Mouse (Mus musculus): ENCODE measurements around the gene Dad1.

Dad1 gene

GRCm38 (mm10) chr14:54224064-54224417 lies 29.9 kb downstream of the Dad1 start:
- no peak for DNase-seq

DNA sequence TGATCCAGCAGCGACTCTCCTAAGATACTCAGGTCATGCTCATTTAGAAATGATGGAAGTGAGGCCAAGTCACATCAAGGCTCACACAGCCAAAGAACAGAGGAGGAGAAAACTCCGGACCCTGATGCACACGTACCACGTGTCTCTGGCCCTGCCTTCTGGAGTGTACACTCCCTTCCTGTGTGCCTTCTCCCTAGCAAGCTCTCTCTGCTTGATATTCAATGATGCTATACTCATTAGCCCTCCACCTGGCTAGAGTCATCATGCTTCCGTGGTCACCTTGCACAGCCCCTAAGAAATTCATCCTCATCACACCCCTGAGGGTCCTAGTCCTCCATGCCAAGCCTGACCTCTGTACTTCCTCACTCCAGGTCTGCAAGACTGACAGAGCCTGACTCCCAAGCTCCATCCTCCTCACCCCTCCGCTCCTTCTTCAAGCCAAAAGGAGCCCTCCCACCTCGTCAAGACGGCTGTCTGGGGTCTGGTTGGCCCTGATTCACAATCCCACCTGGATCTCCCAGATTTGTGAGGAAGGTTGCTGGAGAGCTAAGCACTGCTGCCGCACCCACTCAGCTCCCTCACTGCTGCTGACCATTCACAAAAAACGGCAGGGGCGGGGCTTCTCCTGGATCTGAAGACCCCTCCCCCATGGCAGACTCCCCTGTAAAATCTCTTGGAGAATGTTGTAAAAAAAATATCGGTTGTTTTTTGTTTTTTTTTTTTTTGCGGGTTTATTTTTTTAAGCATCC lies 30.4 kb downstream of the Dad1 start:
- DNase-seq: peak; percentile 55

DNA sequence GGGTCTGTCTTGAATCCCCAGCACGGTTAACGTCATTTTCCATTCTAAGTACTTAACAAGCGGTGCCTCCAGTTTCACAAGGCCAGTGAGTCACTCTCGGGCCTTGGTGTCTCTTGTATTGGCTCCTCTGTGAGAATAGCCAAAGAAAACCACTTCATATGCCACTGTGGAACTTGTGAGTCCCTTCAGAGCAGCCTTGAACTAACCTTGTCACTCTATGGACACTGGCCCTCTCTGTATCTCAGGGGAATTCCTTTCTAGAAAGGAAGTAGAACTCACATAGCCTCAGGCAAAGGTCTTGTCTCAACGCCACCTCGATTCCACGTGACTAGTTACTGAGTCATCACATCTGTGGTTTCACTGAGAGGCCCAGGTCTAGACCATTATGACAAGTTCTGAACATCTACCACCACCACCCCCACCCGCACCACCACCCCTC lies 31.6 kb downstream of the Dad1 start:
- peak; percentile 35 for DNase-seq

DNA sequence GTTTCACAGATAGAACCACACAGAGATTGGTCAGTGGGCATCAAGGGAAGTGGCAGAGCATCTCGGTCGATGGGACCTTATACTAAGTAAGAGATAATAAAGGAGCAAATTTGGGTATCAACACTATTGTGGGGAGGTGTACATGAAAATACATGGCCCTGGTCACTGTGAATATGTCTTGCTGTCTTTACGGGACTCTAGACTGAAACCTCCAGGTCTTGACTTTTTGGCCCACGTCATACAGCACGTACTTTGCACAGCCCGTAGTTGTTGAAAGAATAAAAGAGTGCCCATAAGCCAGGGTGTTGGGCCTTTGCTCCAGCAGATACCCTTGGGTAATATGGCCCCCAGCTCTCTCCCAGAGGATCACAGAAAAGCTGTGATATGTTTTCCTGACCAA lies 32.3 kb downstream of the Dad1 start:
- DNase-seq: no peak

DNA sequence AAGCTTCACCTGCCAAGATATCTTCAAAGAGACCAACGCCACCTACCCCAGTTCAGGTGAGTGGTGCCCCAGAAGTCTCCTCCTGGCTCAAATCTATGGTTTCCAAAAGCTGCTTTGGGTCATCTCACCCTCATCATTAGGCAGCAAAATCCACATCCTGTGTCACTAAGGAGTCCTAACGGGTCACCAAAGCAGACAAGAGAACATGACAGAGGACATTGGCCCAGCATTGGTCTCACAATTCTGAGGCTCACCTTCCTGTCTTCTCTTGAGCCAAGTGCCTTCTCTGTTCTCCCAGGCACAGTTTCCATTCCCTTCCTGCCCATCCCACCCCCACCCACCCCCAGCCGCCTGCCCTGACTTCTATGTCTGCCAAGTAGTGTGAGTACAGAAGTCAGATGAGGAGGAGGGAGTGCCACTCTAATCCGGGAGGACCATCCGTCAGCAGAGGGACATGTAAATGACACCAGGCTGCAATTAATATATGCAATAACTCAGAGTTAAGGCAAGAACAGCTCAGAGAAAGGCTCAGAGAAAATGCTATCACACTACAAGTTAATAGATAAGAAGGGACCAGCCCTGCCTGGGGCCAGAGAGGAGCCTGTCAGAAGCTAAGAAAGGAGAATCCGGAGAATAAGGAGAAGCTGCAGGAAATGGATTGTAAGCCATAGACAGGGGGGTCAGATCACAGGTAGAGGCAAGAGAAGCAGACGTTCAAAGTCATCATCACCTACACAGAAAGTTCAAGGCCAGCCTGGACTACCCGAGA lies 33.0 kb downstream of the Dad1 start:
- no peak for DNase-seq

DNA sequence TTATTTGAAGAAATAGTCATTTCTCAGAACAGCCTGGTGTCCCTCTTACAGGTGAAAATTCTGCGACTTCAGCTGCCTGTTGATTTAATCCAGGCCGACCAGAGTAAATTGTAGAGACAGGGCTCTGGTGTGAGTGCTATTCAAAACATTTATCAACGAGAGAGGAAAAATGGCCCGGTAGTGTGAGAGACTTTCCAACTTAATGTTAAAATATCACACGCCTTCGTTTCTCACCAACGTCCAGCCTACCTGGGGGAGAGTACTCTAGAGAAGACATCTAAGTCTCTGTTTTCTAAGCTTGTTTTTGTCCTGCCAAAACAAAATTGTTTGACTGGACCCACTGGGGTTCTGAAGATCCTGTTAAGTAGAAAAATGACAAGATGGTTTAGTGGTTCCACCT lies 34.1 kb downstream of the Dad1 start:
- DNase-seq: no peak

GRCm38 (mm10) chr14:54219256-54219655 lies 34.6 kb downstream of the Dad1 start:
- peak; percentile 50 for DNase-seq

- DNase-seq: no peak
These were observed 35.2 kb downstream of the Dad1 start for GRCm38 (mm10) chr14:54218721-54219120.

DNA sequence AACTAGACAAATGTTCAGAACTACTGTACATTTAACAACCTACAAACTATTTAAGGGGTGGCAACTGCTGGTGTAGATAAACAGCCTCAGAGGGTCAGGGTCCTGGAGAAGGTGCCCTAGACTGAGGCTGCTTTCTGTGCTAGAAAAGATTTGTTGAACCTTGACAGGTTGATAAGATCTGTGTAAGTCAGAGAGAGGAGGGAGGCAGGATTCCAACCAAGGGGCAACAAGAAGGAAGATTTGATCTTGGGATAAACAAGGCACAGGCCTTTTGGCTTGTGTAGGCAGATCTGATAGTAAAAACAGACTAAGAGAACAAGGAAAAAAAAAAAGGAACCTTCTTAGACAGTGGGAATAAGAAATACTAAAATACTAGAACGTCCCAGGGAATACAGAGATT lies 35.7 kb downstream of the Dad1 start:
- no peak for DNase-seq

DNA sequence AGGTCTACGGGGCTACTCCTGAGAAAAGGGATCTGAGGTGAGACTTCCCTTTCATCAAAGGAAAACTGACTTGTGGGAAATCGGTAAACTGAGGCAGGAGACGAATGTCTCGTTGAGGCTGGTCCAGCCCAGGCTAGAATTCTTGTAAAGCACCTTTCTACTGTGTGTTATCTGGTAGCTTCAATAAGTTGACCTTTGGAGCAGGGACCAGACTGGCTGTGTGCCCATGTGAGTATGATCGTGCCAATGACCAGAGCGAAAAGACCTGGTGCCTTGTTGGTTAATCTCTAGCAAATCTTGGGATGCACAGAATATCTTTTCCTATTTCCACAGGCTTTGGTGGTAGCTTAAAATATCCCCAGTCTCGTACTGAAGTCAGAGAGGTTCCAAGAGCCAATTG lies 37.8 kb downstream of the Dad1 start:
- no peak for DNase-seq

DNA sequence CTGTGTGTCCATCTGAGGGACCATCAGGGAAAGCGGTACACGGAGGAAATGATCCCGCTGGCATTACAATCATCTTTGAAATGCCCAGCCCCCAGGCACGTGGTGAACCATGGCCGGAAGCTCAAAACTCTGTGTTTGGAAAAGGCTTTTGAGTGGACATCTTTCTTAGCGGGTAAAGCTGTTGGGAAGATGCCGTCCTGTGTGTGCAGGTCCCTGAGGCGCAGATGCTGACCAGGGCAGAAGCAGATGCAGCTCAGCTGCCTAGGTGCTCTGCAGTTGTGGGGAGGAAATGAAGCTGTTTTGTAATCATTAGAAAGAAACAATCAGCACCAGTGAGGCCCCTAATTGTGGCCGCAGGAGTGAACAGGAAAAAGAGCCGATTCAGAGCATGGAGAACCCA lies 39.0 kb downstream of the Dad1 start:
- DNase-seq: no peak

GRCm38 (mm10) chr14:54214477-54214876 lies 39.4 kb downstream of the Dad1 start:
- DNase-seq: no peak

DNA sequence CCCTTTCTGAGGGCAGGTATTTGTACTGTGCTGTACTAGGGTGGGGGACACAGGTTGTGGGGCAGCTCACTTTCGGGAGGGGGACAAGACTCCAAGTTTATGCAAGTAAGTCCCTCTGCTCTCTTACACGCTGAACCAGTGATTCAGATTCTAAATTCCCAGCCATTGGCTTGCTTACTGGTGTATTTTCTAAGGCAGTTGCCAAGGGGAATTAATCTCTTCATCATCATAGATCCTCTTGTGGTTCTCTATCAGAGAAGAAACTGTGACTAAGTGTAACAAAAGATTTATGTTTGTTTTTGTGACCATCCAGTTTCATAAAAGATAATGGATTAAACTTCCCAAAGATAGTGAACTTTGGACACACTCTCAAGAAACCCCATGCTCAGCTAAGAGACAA lies 40.2 kb downstream of the Dad1 start:
- DNase-seq: no peak

DNA sequence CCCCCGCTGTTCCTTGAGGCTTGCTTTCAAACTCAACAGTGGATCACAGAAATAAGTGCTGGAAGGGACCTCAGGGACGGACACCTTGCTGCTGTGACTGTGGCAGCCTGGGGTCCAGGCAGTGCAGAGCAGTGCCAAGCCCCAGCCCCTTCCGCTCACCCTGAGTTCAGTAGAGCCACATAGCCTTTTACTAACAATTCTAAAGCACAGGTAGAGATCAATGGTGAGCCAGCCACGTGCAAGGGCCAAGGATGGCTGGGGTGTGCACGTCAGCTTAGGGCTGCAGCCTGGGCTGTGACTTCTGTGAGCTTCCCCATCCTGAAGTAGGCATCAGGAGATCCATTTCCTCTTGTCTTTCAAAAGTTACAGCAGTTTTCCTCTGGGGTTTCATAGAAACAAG lies 42.1 kb downstream of the Dad1 start:
- peak; percentile 33 for DNase-seq

DNA sequence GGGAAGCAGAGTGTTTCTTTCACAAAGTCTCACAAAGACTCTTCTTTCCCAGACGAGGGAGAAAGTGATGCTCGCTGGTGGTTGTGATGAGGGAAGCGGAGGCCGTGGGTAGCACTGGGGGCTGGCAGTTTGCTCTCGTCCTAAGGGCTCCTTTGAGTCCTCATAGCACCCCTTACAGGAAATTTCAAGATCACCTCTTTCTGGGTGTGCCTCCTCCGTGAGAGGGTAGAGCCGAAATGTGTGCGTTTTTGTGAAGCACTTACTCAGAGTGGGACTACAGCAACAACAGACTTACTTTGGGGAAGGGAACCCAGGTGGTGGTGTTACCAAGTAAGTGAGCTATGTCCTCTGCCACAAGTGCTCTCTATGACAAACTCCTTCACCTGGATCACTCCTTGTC lies 42.7 kb downstream of the Dad1 start:
- no peak for DNase-seq

DNA sequence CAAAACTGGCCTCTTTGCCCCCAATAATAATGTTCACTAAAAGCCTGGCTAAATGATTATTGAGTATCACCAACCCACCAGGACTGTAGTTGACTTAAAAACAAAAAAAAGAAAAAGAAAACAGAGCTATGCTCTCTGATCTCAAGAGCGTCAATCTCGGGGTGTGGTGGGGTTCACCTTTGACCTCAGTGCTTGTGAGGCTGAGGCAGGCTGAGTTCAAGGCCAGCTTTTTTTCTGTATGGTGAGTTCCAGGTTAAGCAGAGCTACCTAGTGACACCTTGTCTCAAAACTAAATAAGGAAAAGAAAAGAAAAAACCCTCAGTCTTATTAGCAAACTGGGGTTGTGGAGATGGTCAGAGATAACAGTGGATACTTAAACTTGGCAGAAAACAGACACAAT lies 43.5 kb downstream of the Dad1 start:
- DNase-seq: no peak

DNA sequence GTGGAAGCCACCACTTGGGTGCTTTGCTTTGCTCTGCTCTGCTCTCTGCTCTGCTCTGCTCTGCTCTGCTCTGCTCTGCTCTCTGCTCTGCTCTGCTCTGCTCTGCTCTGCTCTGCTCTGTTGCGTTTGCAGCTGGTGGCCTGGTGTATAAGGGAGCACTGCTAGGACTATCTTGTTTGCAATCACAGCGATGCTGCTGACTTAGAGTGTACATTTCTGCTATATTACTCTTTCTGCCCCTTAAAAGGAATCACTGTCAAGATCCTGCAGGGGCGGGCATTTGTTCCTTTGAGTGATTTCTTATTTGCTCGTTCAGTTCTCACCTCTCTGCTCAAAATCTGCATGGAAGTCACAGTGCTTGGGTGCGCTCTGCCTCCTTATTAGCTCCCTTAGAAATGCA lies 44.0 kb downstream of the Dad1 start:
- DNase-seq: peak; percentile 44

- no peak for DNase-seq
These were observed 45.2 kb downstream of the Dad1 start for GRCm38 (mm10) chr14:54208741-54209140.

- DNase-seq: no peak
These were observed 46.0 kb downstream of the Dad1 start for GRCm38 (mm10) chr14:54207924-54208323.

DNA sequence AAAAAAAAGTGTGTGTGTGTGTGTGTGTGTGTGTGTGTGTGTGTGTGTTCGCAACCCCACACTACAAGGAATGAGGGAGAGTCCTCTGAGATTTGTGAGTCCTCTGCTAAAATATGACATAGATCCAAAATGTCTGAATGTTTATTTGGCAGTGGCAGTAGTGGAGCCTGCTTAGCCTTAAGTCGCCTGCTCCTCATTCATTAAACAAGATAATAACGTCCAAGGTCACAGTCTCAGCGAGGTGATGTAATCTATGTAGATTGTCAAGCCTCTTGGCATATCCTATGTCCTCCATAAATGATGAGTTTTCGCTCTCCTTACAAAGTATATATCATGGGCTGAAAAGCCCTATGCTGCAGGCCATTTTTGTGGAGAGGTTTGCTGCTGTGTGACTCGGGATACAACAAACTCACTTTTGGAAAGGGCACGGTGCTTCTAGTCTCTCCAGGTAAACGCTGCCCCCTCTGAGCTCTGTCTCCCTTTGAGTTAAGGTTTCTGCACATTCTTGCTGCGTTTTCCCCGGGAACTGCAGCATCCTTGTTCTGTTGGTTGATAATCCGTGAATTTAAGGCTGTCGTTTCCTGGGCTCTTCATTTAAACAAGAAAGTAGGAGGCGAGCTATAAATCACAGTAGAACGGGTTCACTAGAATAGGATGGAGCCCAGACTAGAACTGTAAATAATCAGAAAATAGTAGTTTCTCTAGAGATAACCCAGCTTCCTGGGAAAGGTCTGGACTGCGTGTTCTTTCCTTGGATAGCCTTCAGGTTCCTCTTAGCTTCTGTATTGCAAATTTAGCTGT lies 47.0 kb downstream of the Dad1 start:
- DNase-seq: no peak

GRCm38 (mm10) chr14:54206309-54206708 lies 47.6 kb downstream of the Dad1 start:
- DNase-seq: no peak

GRCm38 (mm10) chr14:54205904-54206303 lies 48.0 kb downstream of the Dad1 start:
- DNase-seq: no peak

- DNase-seq: no peak
These were observed 49.1 kb downstream of the Dad1 start for GRCm38 (mm10) chr14:54204786-54205185.

GRCm38 (mm10) chr14:54204311-54204710 lies 49.6 kb downstream of the Dad1 start:
- DNase-seq: no peak
